Mouse (Mus musculus) C2C12 (cell line): Measurements from ENCODE around the gene Atp1a1.

Experiments used
- CEBPB ChIP-seq: IDR thresholded peaks from one replicate; pipeline ENCODE4 v1.6.1; 2011; ENCODE audit warnings: low read depth, mild to moderate bottlenecking, control low read depth, moderate library complexity
- CTCF ChIP-seq: IDR thresholded peaks from one replicate; pipeline ENCODE4 v1.5.1; 2011; ENCODE audit not compliant: control insufficient read depth, insufficient read depth, insufficient read length
- FOSL1 ChIP-seq: IDR thresholded peaks from one replicate; pipeline ENCODE4 v1.8.0; 2011; ENCODE audit warnings: mild to moderate bottlenecking, low read length; ENCODE audit not compliant: poor library complexity, insufficient read depth, severe bottlenecking
- MAX ChIP-seq: IDR thresholded peaks from one replicate; pipeline ENCODE4 v1.6.1; 2011; ENCODE audit warnings: mild to moderate bottlenecking, control low read depth
- MYOD1 ChIP-seq: IDR thresholded peaks from one replicate; pipeline ENCODE4 v1.6.1; 2011; ENCODE audit warnings: low read depth; ENCODE audit not compliant: control insufficient read depth, insufficient read length
- MYOG ChIP-seq: IDR thresholded peaks from one replicate; pipeline ENCODE4 v1.6.1; 2011; ENCODE audit not compliant: control insufficient read depth, insufficient read length; ENCODE audit errors: extremely low read depth
- USF1 ChIP-seq: IDR thresholded peaks from one replicate; pipeline ENCODE4 v1.6.1; 2011; ENCODE audit warnings: low read depth, mild to moderate bottlenecking, control low read depth, moderate library complexity

DNA sequence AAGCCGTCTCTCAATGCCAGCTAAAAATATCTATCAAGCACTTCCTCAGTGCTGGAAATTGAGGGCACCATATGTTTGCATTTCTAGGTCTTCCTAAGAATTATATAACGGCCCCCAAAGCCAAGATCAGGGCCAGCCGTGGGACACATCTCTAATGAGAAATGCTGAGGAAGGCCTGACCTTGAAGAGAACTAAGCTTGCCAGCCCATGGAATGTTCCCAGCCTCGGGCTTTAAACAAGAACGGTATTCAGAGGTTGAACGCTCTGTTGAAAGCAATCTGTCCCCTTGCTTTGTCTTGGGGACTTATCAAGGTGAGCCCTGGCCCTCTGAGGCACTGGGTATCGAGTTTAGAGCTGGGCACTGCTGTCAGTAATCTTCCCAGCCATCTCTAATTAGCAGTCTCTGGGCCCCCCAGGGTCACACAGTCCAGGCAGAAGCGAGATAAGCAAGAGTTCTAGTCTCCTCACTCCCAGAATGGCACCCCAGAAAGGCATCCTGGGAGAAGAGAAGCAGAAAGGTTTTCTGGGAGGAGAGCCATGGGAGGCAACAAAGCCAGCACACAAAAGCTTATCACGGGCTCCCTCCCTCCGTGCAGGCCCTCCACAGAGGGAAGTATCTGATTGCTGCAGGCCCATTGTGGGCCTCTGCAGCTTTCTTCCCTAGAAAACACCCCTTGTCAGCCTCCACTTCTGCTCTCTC is 41.8 kb downstream of the Atp1a1 start:
- TF ChIP-seq CTCF (no peak), MYOD1 (no peak), USF1 (no peak), FOSL1 (no peak), CEBPB (no peak), MAX (no peak), MYOG (no peak)
